Mouse (Mus musculus): ENCODE data around the gene Hectd4.

DNA sequence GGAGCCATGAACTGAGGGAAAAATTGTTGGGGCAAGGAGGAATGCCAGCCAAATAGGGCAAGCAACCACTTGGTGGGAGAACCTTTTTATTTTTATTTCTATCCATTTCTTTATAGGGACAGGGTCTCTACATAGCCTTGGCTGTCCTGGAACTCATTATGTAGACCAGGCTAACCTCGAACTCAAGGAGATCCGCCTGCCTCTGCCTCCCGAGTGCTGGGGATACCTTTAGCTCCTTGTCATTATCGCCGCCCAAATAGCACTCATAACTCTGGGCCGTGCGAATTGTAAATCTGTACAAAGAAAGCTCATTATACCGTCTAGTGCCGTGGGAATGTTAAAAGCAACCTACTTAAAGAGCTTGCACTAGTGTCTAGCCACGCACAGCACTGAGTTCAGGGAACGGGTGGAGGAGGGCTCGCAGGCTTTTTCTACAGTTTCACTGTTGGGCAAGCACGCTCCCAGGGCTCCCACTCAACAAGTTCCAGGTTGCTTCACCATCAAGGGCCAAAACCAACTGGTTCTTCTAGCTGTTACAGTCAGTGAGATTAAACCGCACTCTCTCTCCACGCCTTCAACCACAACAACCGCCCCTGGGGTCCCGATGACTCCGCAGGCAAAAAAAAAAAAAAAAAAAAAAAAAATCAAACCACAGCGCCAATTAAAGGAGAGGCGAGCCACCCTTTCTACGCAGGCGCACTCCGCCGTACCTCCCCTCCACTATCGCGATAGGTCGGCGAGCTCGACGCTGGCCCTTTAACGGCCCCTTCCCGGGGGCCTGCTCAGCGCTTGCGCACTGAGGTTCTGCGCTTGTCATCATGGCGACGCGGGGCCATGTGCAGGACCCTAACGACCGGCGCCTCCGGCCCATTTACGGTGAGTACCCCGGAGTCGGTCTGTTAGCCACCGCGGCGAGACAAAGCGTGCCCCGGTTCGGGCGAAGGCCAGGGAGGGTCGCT lies 177.4 kb downstream of the Hectd4 start, which contains the start of gene Naa25:
- TF ChIP-seq POLR2AphosphoS2 (IDR thresholded peaks at IDR 0.05; ENCODE audit: low read depth, low read length) (peak; percentile 83; the same call in 1 of the 2 replicates), NRF1 (IDR thresholded peaks at IDR 0.05; ENCODE audit: low read depth, low read length) (peak; percentile 92), POLR2A (IDR thresholded peaks at IDR 0.05; ENCODE audit: low read depth, low read length) (peak; percentile 95), TCF12 (IDR thresholded peaks at IDR 0.05; ENCODE audit: low read depth, low read length) (peak; percentile 78), EP300 (IDR thresholded peaks at IDR 0.05; ENCODE audit: low read length) (no peak), MAX (IDR thresholded peaks at IDR 0.05; ENCODE audit: low read length) (peak; percentile 84)
